Mouse (Mus musculus) thymus, postnatal 36 days (tissue): ENCODE measurements at regions not wholly inside any gene's neighbourhood (a gene's known extent, or its start where the extent isn't known, plus 50 kb on each side); places are given as distances from the start of the nearest gene placed in this dataset.

Experiments
- DNase-seq, 2 experiments: peaks; one replicate each; pipeline ENCODE4 v3.0.0; 2022; ENCODE audit warnings: mixed read lengths in 2 of 2

GRCm38 (mm10) chr12:35614885-35615284, 80.0 kb upstream of the Ahr start:
- DNase-seq = no peak

GRCm38 (mm10) chr12:35607652-35608051, 72.8 kb upstream of the Ahr start:
- no peak for DNase-seq

- DNase-seq = no peak
Measured at GRCm38 (mm10) chr12:35603742-35604141, 68.9 kb upstream of the Ahr start.

GRCm38 (mm10) chr12:35602589-35602988, 67.8 kb upstream of the Ahr start:
- no peak for DNase-seq

- no peak for DNase-seq
Measured at GRCm38 (mm10) chr12:35598298-35598697, 63.5 kb upstream of the Ahr start.

GRCm38 (mm10) chr12:35592866-35593265, 58.0 kb upstream of the Ahr start:
- DNase-seq = no peak
